Mouse (Mus musculus) ovary, postnatal 14 days (tissue): Measurements from ENCODE around the gene Rasgef1b.

ENCODE experiments used
- DNase-seq: peaks from one replicate; pipeline ENCODE4 v3.0.0; 2022; ENCODE audit warnings: low spot score

The Rasgef1b gene

DNA sequence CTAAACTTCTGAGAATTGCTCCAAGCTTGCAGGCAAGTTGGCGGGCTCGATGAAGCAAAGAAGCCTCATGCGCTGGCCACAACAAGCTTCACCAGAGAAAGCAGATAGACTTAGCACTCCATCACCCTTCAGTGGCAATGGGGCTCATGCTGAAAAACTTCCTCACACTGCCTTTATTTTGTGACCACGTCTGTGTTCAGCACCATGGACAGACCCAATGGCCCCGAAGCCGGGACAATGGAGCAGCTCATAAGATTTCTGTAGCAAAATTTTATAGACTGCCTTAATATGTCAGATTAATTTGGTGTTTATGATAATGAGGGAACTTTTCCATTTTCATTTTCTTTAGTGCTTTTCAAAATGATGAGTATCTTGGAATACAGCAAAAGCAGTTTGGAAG lies 21.6 kb downstream of the Rasgef1b start:
- DNase-seq = peak; percentile 40

DNA sequence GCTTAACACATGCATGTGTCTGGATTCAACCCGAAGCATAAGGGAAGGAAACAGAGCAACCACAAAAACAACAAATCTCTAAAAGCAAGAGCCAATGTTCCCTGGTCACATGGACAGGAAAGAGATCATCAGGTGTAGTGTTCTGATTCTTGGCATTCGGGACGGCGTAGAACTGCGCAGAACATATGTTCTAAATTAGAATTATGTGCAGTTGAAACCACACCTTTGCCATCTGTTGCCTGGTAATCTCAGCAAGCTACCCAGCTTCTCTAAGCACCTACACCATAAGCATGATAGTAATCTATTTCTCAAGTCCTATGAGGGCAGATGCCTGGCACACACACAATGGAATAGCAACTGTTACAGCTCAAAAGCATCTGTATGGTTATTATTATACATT lies 27.1 kb downstream of the Rasgef1b start:
- DNase-seq = no peak

DNA sequence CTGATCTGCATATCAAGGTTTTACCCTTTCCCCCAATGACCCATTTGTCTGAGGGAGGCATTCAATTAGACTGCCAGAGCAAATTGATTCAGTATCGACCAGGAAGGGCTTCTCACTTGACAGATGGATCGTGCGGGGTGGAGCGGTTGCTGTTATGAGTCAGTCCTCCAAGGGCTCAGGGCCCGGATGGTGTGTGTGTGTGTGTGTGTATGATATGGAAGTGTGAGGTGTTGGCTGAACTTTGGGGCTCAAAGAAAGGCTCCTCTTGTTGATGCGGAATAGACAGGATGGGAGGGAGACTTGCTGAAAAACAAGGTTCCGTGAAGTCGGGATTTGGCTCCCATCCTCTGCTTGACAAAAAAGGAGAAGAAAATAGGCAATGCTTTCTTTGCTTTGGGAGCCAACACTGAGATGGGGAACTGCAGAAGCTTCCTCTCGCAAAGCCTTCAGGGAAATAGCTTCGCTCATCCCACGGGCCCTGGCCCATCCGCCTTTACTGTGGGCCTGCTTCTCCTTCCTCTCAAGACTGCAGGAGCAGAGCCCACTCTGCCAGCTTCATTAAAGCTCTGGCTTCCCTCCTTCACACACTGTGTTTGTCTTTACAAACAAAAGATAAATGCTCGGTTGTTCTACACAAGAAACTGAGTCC lies 34.0 kb downstream of the Rasgef1b start:
- DNase-seq = no peak

DNA sequence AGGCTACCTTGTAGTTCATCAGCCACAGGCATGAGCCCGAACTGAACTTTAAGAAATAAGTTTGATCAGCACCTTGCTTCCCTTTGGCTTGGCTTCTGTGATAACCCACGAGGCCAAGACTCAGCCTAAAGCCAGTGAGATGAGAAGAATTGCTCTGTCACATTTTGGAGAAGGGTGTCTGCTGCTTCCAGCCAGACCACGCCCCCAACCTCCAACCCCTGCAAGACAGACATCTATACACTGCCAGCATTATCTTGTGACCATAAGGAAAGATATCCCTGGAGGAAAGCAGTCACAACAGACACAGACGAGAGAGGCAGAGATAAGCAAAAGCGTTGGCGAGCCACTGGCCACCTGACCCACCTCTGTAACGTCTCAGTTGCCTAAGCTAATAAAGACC lies 39.0 kb downstream of the Rasgef1b start:
- no peak for DNase-seq

DNA sequence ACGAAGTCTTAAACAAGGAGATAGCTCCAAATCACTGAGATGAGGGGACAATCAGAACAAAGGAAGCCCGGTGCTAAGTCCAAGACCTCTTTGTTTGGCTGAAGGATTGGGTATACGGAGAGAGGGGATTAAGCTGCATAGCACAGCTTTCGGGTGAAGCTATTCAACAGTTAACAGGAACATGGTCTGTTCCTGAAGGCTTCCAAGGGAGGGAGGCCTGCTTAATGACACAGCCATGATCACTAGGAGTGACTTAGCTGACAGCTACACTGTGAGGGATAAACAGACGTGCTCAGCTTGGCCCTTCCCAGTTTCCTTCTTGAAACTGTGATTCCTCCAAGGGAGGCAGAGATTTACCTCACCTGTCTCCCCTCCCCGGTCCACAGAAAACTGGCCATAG lies 41.0 kb downstream of the Rasgef1b start:
- no peak for DNase-seq

DNA sequence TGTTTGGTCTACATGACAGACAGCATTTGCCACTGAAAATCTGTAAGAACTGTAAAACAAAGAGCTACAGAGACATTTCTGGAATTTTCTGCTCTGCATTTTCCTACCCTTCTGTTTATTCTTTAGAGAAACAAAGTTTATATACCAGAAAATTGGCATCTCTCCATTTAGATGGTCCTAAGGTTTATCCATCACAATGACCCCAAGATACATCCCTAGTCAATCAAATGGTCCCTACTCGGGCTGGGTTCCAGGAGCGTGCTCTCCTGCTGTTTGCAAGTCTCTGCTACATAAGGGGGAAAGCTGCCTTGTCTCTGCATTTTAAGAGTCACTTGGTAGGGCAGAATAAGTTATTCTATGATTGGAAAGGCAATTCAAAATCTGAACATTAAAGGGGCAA lies 44.8 kb downstream of the Rasgef1b start:
- DNase-seq = no peak

DNA sequence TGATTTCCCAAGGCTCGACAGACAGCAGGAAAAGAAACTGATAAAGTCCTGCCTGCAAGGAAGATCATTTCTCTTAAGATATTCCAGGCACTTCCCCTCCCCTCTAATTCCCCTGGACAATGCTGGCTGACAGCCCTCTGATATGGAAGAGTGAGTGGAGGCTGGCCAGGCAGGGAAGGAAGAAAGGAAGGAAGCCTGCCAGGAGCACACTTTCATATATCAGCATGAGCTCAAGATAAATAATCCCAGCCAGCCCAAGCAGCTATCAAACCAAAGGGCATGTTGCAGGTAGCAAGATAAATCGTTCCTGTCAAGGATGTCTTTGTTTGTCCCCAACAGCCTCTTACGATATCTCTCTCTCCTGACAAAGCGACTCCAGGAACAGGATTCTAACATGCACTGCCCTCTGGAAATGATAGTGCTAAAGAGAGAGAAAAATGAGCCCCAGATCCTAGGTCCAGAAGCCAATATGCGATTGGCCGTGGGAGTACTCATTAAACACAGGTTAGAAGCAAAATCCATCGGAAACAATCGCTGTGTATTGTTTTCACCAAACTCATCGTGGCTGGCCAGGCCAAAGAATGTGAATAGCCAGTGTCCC lies 58.8 kb downstream of the Rasgef1b start:
- DNase-seq = no peak

DNA sequence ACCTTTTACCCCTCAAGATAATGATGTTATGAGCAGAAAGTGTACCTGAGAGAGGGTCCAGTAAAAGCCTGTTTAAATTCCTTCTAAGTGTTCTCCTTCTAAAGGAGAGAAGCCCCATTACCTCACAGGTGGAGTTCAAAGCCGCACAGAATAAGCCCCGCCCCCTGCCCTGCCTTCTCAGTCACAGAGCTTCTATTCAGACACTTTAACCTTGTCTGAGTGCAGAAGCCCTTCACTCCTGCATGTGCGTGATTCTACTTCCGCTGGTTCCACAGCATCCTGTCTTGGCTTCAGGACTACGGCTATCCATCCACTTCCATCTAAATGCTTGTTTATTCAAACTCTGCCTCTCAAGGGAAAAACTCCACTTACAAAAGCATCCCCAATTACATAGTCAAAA lies 72.8 kb downstream of the Rasgef1b start:
- no peak for DNase-seq

DNA sequence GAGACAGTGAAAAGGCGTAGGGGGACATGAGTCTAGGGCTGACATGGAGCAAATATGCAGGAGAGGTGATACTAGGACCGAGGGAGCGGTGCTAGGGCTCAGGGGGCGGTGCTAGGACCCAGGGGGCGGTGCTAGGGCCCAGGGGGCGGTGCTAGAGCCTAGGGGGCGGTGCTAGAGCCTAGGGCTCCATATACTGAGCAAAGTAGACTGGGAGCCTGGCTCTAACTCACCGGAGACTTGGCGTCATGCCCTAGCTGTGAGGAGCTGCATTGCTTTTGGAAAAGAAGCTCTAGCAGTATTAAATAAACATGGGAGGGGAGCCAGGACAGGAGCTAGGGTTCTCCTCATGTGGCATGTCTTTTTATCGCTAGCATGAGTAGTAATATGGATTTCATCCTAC lies 75.9 kb downstream of the Rasgef1b start:
- DNase-seq = no peak

DNA sequence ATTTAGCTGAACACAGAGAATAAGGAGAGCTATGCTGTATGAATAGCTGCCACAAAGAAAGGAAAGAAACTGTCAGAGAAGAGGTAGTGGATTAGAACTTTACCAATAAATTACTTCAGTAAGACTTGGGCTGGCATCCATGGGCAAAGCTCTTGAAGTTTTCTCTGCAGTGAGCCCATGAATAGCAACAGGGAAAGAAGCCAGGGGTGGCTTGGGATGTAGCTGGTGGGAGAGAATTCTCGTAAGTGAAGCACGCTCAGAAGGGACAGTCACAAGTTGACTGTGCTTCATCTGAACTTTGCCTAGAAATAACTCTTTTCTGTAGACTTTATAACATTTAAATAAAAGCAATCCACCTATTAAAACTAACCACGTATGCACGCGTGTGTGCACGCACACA lies 87.5 kb downstream of the Rasgef1b start:
- no peak for DNase-seq

DNA sequence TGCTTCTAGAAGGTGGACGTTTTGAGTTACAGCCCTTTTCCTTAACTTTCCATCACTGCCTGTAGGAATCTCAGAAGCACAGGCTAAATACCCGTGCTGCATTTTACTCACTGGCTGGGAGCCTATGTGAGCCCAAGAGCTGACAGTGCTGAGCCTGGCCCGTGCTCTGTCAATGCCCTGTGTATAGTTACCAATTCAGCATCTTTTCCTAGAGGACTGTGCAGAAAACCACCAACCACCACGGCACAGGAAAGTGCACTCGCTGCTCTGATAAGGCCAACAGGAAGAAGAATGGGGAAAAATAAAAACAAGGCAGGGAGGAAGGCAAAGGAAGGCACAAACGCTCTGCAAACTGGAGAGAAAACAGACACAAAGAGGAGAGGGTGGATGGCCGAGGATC lies 92.3 kb downstream of the Rasgef1b start:
- no peak for DNase-seq

DNA sequence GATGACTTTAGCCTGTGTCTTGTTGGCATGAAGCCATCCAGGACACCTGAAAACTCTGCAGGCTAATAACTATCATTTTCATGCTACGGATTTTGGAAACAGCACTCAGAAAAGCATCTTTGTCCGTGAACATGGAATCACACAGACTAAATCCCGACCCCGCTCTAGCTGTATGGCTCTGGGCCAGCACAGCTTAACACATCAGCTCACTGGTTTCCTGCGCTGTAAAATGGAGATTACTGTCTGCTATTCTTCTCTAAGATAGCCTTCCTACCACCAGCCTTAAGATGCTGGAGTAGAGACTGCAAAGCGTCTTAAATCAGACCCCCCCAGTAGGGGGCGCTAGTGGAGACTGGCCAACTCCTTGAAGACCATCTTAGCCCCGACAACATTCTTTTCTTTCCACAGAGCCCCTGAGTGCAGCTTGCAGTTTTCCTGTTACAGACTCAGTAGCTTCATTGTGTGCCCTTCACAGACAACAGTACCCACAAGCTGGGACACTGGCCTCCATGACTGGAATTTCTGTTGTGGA lies 94.8 kb downstream of the Rasgef1b start:
- no peak for DNase-seq

DNA sequence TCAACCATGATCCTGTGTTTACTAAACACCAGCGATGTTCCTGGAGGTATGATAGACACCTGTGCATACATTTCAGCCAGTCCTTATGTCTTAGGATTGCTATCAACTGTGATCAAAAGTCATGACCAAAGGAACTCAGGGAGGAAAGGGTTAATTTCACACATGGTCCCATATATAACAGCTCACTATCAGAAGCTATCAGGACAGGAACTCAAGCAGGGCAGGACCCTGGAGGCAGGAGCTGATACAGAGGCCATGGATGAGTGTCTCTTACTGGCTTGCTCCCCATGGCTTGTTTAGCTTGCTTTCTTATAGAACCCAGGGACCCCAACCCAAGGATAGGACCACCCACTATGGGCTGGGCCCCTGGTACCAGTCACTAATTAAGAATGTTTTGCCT lies 95.3 kb downstream of the Rasgef1b start:
- DNase-seq = no peak

DNA sequence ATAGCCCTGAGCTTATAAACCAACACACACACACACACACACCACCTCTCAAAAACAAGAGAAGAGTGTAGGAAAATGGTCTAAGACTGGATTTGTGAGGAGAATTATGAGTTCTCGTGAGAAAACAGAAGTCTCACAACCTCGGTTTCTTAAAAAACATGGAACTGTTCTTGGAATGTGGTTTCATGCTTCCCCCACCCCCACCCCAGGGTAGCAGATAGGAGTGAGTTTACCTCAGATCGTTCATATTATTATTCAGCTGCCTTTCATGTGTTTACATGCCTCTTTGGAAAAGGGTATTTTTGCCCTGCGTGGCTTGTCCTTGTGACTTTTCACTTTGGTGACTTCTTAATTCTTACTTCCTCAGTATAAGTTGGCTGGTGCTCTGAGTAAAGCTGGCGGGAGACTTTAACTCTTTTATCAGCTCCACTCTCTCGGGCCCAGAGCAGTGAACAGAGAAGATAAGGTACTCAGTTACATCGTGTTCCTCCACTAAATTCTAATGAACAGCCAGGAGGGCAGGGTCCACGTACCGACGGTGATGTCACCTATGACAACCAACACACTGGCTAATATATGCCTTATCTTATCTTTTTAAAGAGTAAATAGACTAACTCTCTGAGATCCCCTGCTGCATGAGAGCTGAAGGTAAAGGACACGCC lies 96.1 kb downstream of the Rasgef1b start:
- DNase-seq = no peak

DNA sequence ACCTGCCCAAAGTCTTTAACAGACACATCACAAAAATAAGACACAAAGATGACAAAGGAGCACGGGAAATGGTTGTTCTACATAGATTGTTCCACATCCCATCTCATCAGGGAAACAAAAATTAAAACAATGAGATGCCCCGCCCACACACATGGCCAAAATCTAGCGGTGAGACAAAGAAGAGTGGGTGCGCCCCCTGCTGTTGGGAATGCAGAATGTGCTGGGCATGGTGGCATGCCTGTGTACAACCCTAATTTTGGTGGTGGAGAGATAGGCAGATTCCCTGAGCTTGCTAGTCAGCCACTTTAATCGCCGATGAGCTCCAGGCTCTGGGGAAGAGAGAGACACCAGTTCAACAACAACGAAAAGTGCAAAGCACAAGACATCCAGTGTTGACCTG lies 98.8 kb downstream of the Rasgef1b start:
- DNase-seq = no peak

DNA sequence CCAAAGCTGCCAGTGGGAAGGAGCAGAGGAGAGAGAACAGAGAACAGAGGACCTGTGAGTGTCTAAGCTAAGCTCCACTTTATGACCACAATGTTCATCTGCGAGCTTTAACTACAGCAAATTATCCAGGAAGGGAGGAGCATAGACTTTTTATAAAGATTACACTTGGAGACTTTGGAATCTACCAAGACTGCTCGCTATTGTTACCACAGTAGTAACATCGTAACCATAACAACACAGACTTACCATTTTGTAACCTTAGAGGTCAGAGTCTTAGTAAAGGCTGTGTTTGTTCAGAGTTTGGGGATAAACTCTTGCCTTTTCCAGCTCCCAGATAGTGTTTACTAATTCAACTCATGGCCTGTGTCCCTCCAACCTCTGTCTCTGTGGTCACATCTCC lies 103.3 kb downstream of the Rasgef1b start:
- DNase-seq = no peak

DNA sequence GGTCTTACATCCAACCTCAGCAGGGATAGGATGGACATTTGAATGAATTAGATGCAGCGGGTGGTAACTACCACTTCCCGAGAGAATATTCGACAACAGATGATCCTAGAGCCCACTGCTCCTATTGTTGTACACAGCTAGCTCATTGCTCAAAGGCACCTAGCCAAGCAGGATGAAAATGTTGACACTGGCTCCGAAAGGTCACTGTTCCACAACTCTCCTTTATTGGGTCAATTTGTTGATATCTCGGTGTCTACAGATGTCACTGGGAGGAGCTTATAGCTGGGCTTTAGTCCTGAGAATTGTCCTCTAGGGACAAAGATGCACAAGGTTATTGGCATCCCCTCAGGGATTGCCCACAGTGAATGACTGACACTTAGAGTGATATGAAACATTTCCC lies 108.1 kb downstream of the Rasgef1b start:
- no peak for DNase-seq

DNA sequence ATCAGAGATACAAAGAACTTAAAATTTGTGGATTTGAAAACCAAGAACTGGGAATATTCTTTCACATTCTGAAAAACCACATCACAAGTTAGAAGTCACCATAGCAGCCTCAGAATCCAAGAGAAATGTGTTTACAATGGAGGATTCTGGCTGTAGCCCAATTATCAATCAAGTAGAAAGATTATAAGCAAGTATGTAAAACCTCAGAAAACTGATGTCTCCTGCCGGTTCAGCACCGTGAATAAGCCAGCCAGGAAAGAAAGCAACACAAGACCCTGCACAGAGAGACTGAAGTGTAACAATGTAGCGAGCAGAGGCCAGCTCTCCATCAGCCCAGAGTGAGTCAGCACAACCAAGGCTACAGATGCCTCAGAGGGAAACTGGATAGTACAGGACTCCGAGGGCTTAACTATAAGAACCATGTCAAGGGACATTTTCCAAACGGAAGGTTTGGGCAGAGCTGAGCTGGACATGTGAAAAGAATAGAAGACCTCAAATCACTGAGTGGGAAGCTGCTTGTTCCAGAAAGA lies 111.5 kb downstream of the Rasgef1b start:
- no peak for DNase-seq

DNA sequence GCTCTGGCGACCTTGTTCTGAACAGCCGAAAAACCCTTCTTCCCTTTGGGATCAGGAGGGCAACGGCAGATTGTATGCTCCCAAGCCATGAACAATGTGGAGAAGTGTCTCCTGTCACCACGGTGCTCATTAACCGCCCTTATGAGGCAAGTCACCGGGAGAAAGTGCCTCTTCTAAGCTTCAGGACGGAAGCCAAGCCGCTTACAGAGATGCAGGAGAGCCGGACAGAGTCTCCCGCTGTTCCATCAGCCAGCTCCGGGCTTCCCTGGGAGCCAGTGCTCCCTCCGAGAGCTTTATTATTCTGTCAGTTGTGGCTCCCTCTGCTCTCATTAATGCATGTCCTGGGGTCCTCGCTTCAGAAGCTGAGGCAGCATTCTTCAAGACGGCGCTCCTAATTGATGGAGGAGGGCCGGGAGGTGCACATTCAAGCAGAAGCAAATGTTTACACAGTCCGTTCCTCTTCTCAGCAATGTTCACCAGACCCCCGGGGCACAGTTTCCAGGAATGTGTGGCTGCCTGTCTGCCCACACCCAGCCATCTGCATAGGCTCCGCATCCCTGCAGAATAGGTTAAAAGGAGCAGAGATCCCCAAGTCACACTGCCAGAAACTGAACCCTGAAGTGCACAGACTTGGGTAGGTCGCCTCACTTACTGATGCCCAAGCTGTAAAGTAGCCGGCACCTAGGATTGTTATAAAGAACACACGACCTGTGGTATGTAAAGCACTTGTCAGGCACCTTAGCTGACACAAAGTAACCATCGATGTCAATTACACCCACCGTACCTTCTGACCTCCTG lies 115.3 kb downstream of the Rasgef1b start:
- DNase-seq = no peak

DNA sequence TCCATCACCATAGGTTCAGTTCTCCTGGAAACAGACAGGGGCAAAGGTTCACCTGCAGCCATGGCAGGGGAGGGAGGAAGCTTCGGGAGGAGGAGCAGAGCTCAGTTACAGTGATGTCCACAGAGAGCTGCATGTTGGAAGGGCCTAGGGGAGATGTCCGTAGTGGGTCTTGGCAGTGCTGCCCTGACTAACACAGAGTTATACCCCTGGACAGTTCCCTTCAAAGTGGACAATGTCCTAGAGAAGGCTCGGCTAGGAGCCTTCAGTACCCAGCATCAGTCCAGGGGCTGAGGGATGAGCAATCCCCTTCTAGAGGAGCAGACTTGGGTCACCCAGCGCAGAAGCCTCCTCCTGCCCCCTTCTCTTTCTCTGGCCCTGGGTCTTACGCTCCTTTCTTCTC lies 121.3 kb downstream of the Rasgef1b start:
- DNase-seq = no peak

DNA sequence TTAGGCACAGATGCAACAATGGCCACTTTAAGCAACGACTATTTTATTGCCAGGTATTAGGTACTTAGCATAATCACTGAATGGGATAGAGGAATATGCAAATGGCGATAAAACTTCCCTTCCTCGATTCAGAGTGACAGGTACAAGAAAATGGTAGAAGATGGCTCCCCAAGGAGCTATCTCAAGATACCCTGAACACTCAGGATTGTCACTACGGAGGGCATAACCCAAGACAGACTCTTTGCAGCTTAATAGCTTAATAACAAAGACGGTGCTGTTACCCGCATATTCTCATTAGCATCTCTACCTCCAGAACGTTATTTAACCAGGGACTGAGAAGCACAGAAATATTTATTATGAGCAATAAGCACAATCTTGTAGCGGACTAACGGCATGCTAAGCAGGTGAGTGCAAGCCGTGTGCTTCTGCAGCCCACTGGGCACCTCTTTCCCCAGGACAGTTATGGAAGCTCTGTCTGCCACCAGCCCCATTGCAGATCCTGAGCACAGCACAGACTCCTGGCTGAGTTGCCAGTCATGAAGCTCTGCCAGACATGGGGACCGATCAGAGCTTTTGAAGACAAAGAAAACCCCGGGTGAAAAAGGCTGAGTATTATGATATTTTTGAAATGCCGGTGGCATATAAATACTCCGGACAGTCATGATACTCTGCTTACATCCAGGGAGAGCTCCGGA lies 122.6 kb downstream of the Rasgef1b start:
- DNase-seq = no peak
